Mouse (Mus musculus) midbrain, embryonic 15.5 days (tissue): ENCODE data around the gene Kirrel2. TPM values are rescaled to one million over a fixed set of nuclear protein-coding genes. Genes with fewer than 3 reads are reported as not detected.
"Not testable (repeated sequence)": the region's sequence is repeated elsewhere in the genome, so short reads cannot be mapped to it uniquely, and the experiment has no call there.

Source experiments
- ATAC-seq: fragments of 200-750 bp; cut with Nextera tagmentation; replicated peaks from 2 replicates; pipeline ENCODE4 v1.8.0; 2017; ENCODE audit warnings: moderate TSS enrichment
- H3K27ac ChIP-seq: fragments of 300-500 bp; sonication (generic); 2 replicates; pipeline ENCODE4 v1.5.1; 2015; ENCODE audit warnings: mild to moderate bottlenecking, inconsistent platforms
- H3K27me3 ChIP-seq: fragments of 300-500 bp; sonication (generic); replicated peaks from 2 replicates; pipeline ENCODE4 v1.6.1; 2015; ENCODE audit warnings: inconsistent platforms
- H3K36me3 ChIP-seq: fragments of 300-500 bp; sonication (generic); replicated peaks from 2 replicates; pipeline ENCODE4 v1.6.1; 2015; ENCODE audit warnings: inconsistent platforms
- H3K4me1 ChIP-seq: fragments of 300-500 bp; sonication (generic); 2 replicates; pipeline ENCODE4 v1.6.1; 2015; ENCODE audit warnings: inconsistent platforms
- H3K4me2 ChIP-seq: fragments of 300-500 bp; sonication (generic); 2 replicates; pipeline ENCODE4 v1.6.1; 2015; ENCODE audit warnings: inconsistent platforms, mild to moderate bottlenecking, moderate library complexity
- H3K4me3 ChIP-seq: fragments of 300-500 bp; sonication (generic); 2 replicates; pipeline ENCODE4 v1.5.1; 2015; ENCODE audit warnings: mild to moderate bottlenecking, inconsistent platforms
- H3K9ac ChIP-seq: fragments of 300-500 bp; sonication (generic); 2 replicates; pipeline ENCODE4 v1.6.1; 2015; ENCODE audit warnings: mild to moderate bottlenecking, inconsistent platforms
- H3K9me3 ChIP-seq: fragments of 300-500 bp; sonication (generic); 2 replicates; pipeline ENCODE4 v1.6.1; 2016; ENCODE audit warnings: inconsistent platforms
- whole genome bisulfite sequencing: fragments of 180-500 bp; shearing (Covaris S2); methylation state at CpG from one replicate; pipeline ENCODE4 v1.1.7; 2015; ENCODE audit warnings: mixed read lengths; 5-methylcytosine and 5-hydroxymethylcytosine counted together
- polyA plus RNA-seq: library from polyadenylated mRNA; unstranded; fragments of >200 nt; fragmentation: Nextera tagmentation; extraction: Ambion mirVana; gene quantifications from 2 replicates; pipeline ENCODE4 v1.2.1, GENCODE M21; 2015

Gene Kirrel2
- polyA plus RNA-seq = 1.3 and 2.7 TPM in 2 replicates

DNA sequence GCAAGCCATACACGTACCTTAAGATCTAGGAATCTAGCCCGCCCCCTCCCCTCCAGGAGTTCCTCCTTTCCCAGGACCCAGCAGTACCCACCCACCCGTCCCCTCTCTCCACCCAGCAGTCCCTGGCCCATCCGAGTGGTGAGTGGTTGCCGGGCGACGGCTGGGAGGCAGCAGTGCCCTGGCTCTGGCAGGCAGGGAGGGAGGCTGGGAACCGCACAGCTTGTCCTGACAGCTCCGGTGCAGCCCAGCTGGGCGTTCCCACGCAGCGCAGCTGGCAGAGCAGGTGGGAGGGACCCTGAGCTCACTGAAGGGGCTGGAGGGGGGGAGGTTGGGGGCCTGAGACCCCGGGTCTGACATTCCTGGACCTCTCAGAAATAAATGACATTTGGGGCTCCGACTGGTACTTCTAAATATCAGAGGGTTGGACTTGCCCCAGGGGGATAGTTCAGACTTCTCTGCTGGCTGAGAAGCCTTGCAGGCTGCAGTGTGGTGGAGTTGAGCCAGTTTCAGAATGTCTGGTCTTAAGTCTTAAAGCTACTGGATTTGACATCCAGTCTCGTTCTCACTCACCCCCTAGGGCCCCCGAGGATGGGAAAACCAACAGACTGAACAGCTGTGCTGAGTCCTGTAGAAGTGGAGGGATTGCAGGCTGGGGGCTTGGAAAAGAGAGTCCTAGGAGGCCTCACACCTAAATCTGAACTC, at the start of gene Kirrel2, which contains the start of gene Nphs1:
Gene Kirrel2, minus strand, starts transcription at position 62 of the 702 bp plus-strand sequence.
Gene Nphs1, plus strand, starts transcription at position 687 of the 702 bp plus-strand sequence.
- 2% methylated on average over 16 of the region's 16 CpGs for WGBS
- no peaks in the 10 kb centered on the region for H3K9me3 ChIP-seq

GRCm38 (mm10) chr7:30501159-30501558, 43.7 kb upstream of the Kirrel2 start:
- not testable (repeated sequence) for H3K27me3 ChIP-seq, ATAC-seq, H3K27ac ChIP-seq, H3K4me3 ChIP-seq, H3K36me3 ChIP-seq, H3K9ac ChIP-seq, H3K9me3 ChIP-seq, H3K4me1 ChIP-seq, H3K4me2 ChIP-seq
- WGBS = 77% methylated on average over 5 of the region's 5 CpGs

More for the DNA sequence above, at the start of gene Kirrel2, which contains the start of gene Nphs1:
- Histone ChIP-seq H3K27ac (no peak within 1 kb of the TSS), H3K4me3 (peak within 1 kb of the TSS; percentile 30), H3K9ac (peak within 1 kb of the TSS; percentile 18; the same call in 1 of the 2 replicates), H3K4me2 (peak within 1 kb of the TSS; percentile 49), H3K4me1 (peaks cover 31% of the 10 kb centered on the region), H3K36me3 (no peaks in the 10 kb centered on the region), H3K27me3 (peaks cover 82% of the 10 kb centered on the region)
- peak; percentile 85 for ATAC-seq

GRCm38 (mm10) chr7:30495506-30496042, 38.1 kb upstream of the Kirrel2 start:
- H3K4me3 ChIP-seq, H3K27me3 ChIP-seq, H3K4me1 ChIP-seq, H3K9me3 ChIP-seq, H3K27ac ChIP-seq, ATAC-seq, H3K36me3 ChIP-seq, H3K9ac ChIP-seq, H3K4me2 ChIP-seq: not testable (repeated sequence)
- WGBS = 62% methylated on average over 5 of the region's 5 CpGs

- Histone ChIP-seq H3K4me3 (no peak within 1 kb of the TSS), H3K36me3 (no peaks in the 10 kb centered on the region), H3K4me1 (no peaks in the 10 kb centered on the region), H3K9me3 (no peaks in the 10 kb centered on the region), H3K27ac (no peak within 1 kb of the TSS), H3K9ac (no peak within 1 kb of the TSS), H3K27me3 (peaks cover 7% of the 10 kb centered on the region), H3K4me2 (no peak within 1 kb of the TSS)
- ATAC-seq = no peak
- WGBS = 56% methylated on average over 11 of the region's 11 CpGs
These were observed 36.0 kb upstream of the Kirrel2 start, which contains the start of gene Prodh2 for GRCm38 (mm10) chr7:30493401-30493931. TSS of gene Prodh2 (plus strand) at chr7:30493622.

- H3K27me3 ChIP-seq = peaks cover 7% of the 10 kb centered on the region
- no peak for ATAC-seq
- H3K9me3 ChIP-seq = no peaks in the 10 kb centered on the region
- H3K9ac ChIP-seq = no peak overlapping the region
- no peak overlapping the region for H3K4me2 ChIP-seq
- no peaks in the 10 kb centered on the region for H3K4me1 ChIP-seq
- no peak overlapping the region for H3K27ac ChIP-seq
- no peak overlapping the region for H3K4me3 ChIP-seq
- H3K36me3 ChIP-seq = no peaks in the 10 kb centered on the region
- WGBS = 14% methylated on average over 4 of the region's 4 CpGs
These were observed 35.3 kb upstream of the Kirrel2 start for GRCm38 (mm10) chr7:30492765-30493164.

DNA sequence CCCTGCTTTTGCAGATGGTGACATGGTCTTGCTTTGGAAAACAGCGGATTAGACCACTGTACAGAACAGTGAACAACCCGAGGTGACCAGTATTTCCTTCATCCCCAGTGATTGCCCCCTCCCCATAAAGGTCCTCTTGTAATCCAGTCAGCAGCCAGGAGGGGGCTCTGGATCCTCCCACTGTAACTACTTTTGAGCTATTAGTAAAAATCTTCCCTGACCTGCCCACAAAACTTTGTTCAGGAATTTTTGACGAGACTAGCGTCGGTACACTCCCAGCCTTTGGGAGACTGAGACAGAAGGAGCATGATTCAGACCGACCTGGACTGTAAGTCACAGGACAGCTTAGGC, 33.4 kb upstream of the Kirrel2 start:
- WGBS = 16% methylated on average over 6 of the region's 6 CpGs
- Histone ChIP-seq H3K9me3 (no peaks in the 10 kb centered on the region), H3K4me2 (no peak overlapping the region), H3K27me3 (peaks cover 7% of the 10 kb centered on the region), H3K9ac (no peak overlapping the region), H3K27ac (no peak overlapping the region), H3K36me3 (no peaks in the 10 kb centered on the region), H3K4me3 (no peak overlapping the region), H3K4me1 (no peaks in the 10 kb centered on the region)
- ATAC-seq = no peak

DNA sequence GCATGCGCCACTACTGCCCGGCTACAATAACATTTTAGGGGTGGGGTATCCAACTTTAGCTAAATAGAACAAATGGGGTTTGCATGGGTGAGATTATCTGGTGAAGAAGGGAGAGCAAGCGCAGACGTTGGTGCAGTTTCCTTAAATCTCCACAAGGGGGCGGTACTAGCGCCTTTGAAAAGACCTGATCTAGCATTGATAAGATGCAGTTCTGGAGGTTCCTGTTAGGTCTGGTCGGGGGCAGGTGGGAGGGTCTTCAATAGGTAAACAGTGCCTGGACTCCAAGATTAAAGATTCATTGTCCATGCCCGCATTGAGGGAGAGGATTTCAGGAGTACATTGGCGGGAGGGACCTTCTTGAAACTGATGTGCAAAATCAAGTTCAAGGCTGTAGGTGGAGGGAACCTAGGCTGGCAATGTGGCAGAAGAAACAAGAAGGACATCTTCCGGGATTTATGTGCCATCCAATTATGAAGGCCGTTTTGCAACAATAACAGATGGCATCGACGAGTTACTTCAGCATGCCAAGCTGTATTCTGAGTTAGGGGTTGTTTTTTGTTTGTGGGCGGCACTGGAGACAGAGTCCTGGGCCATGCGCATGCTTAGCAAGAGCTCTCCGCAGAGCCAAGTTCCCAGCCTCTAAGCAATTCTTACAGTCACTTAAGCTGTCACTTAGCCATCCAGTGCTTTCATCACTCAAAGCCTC, 32.9 kb upstream of the Kirrel2 start:
- H3K27ac ChIP-seq = no peak overlapping the region
- H3K4me3 ChIP-seq = no peak overlapping the region
- no peak overlapping the region for H3K9ac ChIP-seq
- H3K27me3 ChIP-seq = peaks cover 7% of the 10 kb centered on the region
- no peaks in the 10 kb centered on the region for H3K9me3 ChIP-seq
- ATAC-seq = no peak
- H3K4me2 ChIP-seq = no peak overlapping the region
- H3K36me3 ChIP-seq = no peaks in the 10 kb centered on the region
- 31% methylated on average over 16 of the region's 16 CpGs for WGBS
- H3K4me1 ChIP-seq = no peaks in the 10 kb centered on the region

DNA sequence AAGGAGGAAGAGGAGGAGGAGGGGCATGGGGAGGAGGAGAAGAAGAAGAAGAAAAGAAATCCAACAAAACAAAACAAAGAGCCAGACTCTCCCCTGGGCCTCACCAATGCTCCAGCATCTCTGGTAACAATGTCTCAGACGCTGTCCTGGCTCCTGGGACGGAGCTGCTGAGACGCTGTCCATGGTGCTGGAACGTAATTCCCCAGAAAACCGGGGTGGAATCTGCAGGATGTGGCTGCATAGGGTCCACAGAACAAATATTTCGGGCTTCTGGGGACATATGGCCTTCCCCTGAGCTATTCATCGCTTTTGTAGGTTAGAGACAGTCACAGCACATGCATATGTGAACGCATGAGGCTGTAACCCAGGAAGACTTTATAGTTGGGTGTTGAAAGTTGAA, 26.8 kb upstream of the Kirrel2 start:
- no peaks in the 10 kb centered on the region for H3K36me3 ChIP-seq
- H3K27me3 ChIP-seq = peaks cover 3% of the 10 kb centered on the region; the same call in 1 of the 2 replicates
- H3K9me3 ChIP-seq = no peaks in the 10 kb centered on the region
- no peaks in the 10 kb centered on the region for H3K4me1 ChIP-seq
- ATAC-seq = no peak
- H3K27ac ChIP-seq = no peak overlapping the region
- 19% methylated on average over 8 of the region's 8 CpGs for WGBS
- H3K4me3 ChIP-seq = no peak overlapping the region
- no peak overlapping the region for H3K9ac ChIP-seq
- no peak overlapping the region for H3K4me2 ChIP-seq

GRCm38 (mm10) chr7:30477415-30478381, 20.2 kb upstream of the Kirrel2 start:
- peak overlapping the region; percentile 35; the same call in 1 of the 2 replicates for H3K9ac ChIP-seq
- peaks cover 12% of the 10 kb centered on the region for H3K4me1 ChIP-seq
- H3K27me3 ChIP-seq = no peaks in the 10 kb centered on the region
- H3K4me3 ChIP-seq = peak overlapping the region; percentile 38
- H3K9me3 ChIP-seq = no peaks in the 10 kb centered on the region
- H3K4me2 ChIP-seq = peak overlapping the region; percentile 61
- 5% methylated on average over 30 of the region's 32 CpGs for WGBS
- ATAC-seq = peak; percentile 52
- no peaks in the 10 kb centered on the region for H3K36me3 ChIP-seq
- H3K27ac ChIP-seq = peak overlapping the region; percentile 23

- not testable (repeated sequence) for H3K9me3 ChIP-seq, H3K9ac ChIP-seq, H3K27ac ChIP-seq, ATAC-seq, H3K4me2 ChIP-seq, H3K27me3 ChIP-seq, H3K36me3 ChIP-seq, H3K4me3 ChIP-seq
- WGBS = 92% methylated on average over 7 of the region's 7 CpGs
- peaks cover 12% of the 10 kb centered on the region for H3K4me1 ChIP-seq
These were observed 18.6 kb upstream of the Kirrel2 start for GRCm38 (mm10) chr7:30476136-30476535.

DNA sequence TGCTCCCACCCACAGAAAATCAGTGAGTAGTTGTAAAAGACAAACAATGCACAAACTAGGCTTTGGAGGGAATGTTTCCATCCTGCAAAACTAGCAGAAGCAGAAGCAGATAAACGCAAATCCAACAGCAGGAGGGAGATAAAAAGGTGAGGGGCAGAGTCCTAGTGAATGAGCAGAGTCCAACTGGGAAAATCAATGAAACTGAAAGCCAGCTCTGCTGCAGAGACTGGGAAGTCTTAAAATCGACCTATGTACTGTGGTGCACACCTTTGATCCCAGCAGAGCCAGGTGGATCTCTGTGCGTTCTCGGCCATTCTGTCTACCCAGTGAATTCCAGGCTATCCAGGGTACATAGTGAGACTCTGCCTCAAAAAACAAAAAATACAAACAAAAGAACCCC, 17.5 kb upstream of the Kirrel2 start:
- no peaks in the 10 kb centered on the region for H3K27me3 ChIP-seq
- H3K9me3 ChIP-seq = no peaks in the 10 kb centered on the region
- H3K9ac ChIP-seq = no peak overlapping the region
- WGBS = 65% methylated on average over 4 of the region's 4 CpGs
- no peak overlapping the region for H3K4me3 ChIP-seq
- H3K4me2 ChIP-seq = no peak overlapping the region
- no peak overlapping the region for H3K27ac ChIP-seq
- ATAC-seq = no peak
- no peaks in the 10 kb centered on the region for H3K36me3 ChIP-seq
- H3K4me1 ChIP-seq = peaks cover 12% of the 10 kb centered on the region
